Mouse (Mus musculus) limb, embryonic 14.5 days (tissue): Measurements from ENCODE around the gene Elk4. TPM values are rescaled to one million over a fixed set of nuclear protein-coding genes. Genes with fewer than 3 reads are reported as not detected.

Experiments
- ATAC-seq: fragments of 200-750 bp; cut with Nextera tagmentation; 2 replicates; pipeline ENCODE4 v1.8.0; 2017; ENCODE audit warnings: low read depth, moderate number of reproducible peaks, moderate TSS enrichment; ENCODE audit not compliant: low FRiP score
- DNase-seq: peaks from one replicate; pipeline ENCODE4 v3.0.0-alpha.2; 2015; ENCODE audit warnings: low spot score
- H3K27ac ChIP-seq: fragments of 300-500 bp; sonication (generic); replicated peaks from 2 replicates; pipeline ENCODE4 v1.5.1; 2014; ENCODE audit warnings: low read depth, mild to moderate bottlenecking, low read length, moderate library complexity, mixed read lengths
- H3K27me3 ChIP-seq: fragments of 300-500 bp; sonication (generic); 2 replicates; pipeline ENCODE4 v1.6.1; 2014; ENCODE audit warnings: low read length, mixed read lengths; ENCODE audit not compliant: control insufficient read depth, insufficient read depth
- H3K36me3 ChIP-seq: fragments of 300-500 bp; sonication (generic); 2 replicates; pipeline ENCODE4 v1.6.1; 2014; ENCODE audit warnings: mild to moderate bottlenecking, low read length, moderate library complexity, mixed read lengths; ENCODE audit not compliant: control insufficient read depth, insufficient read depth
- H3K4me1 ChIP-seq: fragments of 300-500 bp; sonication (generic); 2 replicates; pipeline ENCODE4 v1.6.1; 2014; ENCODE audit warnings: antibody characterized with exemption, low read length, mixed read lengths; ENCODE audit not compliant: control insufficient read depth, insufficient read depth
- H3K4me2 ChIP-seq: fragments of 300-500 bp; sonication (generic); replicated peaks from 2 replicates; pipeline ENCODE4 v1.6.1; 2014; ENCODE audit warnings: low read depth, mild to moderate bottlenecking, low read length, moderate library complexity; ENCODE audit not compliant: severe bottlenecking
- H3K4me3 ChIP-seq: fragments of 300-500 bp; sonication (generic); replicated peaks from 2 replicates; pipeline ENCODE4 v1.5.1; 2014; ENCODE audit warnings: low read length
- H3K9ac ChIP-seq: fragments of 300-500 bp; sonication (generic); 2 replicates; pipeline ENCODE4 v1.6.1; 2014; ENCODE audit warnings: mild to moderate bottlenecking, low read depth, low read length, moderate library complexity; ENCODE audit not compliant: severe bottlenecking
- H3K9me3 ChIP-seq: fragments of 300-500 bp; sonication (generic); 2 replicates; pipeline ENCODE4 v1.6.1; 2016; ENCODE audit warnings: low read length; ENCODE audit not compliant: control insufficient read depth
- POLR2A ChIP-seq: fragments of 200-500 bp; IDR thresholded peaks from 2 replicates; pipeline ENCODE4 v1.8.0; 2012; ENCODE audit warnings: inconsistent platforms, mild to moderate bottlenecking, moderate library complexity, borderline replicate concordance; ENCODE audit not compliant: insufficient read depth, insufficient read length; ENCODE audit errors: extremely low read depth
- WGBS: fragments of 180-500 bp; shearing (Covaris S2); extraction: QIAGEN DNeasy Blood & Tissue Kit; methylation state at CpG from one replicate; pipeline ENCODE4 v1.1.7; 2014; 5-methylcytosine and 5-hydroxymethylcytosine counted together
- polyA plus RNA-seq, 2 experiments: library from polyadenylated mRNA; depleted of rRNA in 1 of 2; stranded (reverse) in 1 of 2; unstranded in 1 of 2; fragments of >200 nt; fragmentation: Nextera tagmentation in 1 of 2; extraction: Ambion mirVana in 1 of 2; gene quantifications; 2 replicates each; pipeline versions ENCODE4 v1.2.1 to v1.2.3; 2012 to 2014

Elk4 gene
- polyA plus RNA-seq, 2 experiments, result 30.0 to 36.6 TPM

DNA sequence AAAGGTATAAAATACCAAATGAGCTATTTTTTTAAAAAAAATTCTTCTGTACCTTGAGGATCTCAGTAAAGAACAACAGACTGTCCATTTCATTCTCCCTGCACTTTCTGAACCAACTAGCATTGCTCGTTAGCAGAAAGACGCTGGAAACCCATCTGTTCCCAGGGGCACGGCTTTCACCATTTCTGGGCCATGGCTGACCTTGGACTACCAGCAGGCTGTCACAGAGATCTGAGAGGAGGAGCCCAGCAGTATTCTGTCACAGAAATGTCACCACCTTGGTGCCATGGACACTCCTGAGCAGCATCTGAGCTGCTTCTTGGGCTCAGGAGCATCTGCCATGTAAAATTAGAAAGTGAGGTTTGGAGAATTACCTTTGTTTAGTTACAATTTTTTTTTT lies 30.3 kb downstream of the Elk4 start:
- H3K9me3 ChIP-seq, result no peaks in the 10 kb centered on the region
- ATAC-seq, result no peak
- no peak overlapping the region for H3K4me3 ChIP-seq
- no peaks in the 10 kb centered on the region for H3K27me3 ChIP-seq
- no peak for TF ChIP-seq POLR2A
- DNase-seq, result no peak
- peaks cover 3% of the 10 kb centered on the region; the same call in 1 of the 2 replicates for H3K36me3 ChIP-seq
- no peak overlapping the region for H3K9ac ChIP-seq
- 67% methylated on average over 3 of the region's 3 CpGs for WGBS
- no peak overlapping the region for H3K4me2 ChIP-seq
- H3K27ac ChIP-seq, result no peak overlapping the region
- 0 out of 2 replicates have a peak, but pooled peaks cover 6% of the 10 kb centered on the region for H3K4me1 ChIP-seq

GRCm38 (mm10) chr1:132038753-132039152 lies 31.3 kb downstream of the Elk4 start:
- WGBS, result 84% methylated on average over 5 of the region's 5 CpGs
- H3K27ac ChIP-seq, result no peak overlapping the region
- no peak overlapping the region for H3K4me2 ChIP-seq
- no peak overlapping the region for H3K4me3 ChIP-seq
- no peaks in the 10 kb centered on the region for H3K9me3 ChIP-seq
- no peak overlapping the region for H3K9ac ChIP-seq
- H3K4me1 ChIP-seq, result 0 out of 2 replicates have a peak, but pooled peaks cover 6% of the 10 kb centered on the region
- peaks cover 2% of the 10 kb centered on the region; the same call in 1 of the 2 replicates for H3K36me3 ChIP-seq
- TF ChIP-seq POLR2A, result no peak
- no peaks in the 10 kb centered on the region for H3K27me3 ChIP-seq
- ATAC-seq (no peak), DNase-seq (no peak)

GRCm38 (mm10) chr1:132040201-132040621 lies 32.8 kb downstream of the Elk4 start:
- 0 out of 2 replicates have a peak, but pooled peaks cover 6% of the 10 kb centered on the region for H3K4me1 ChIP-seq
- H3K27me3 ChIP-seq, result no peaks in the 10 kb centered on the region
- 62% methylated on average over 9 of the region's 9 CpGs for WGBS
- H3K36me3 ChIP-seq, result no peaks in the 10 kb centered on the region; the same call in 1 of the 2 replicates
- no peaks in the 10 kb centered on the region for H3K9me3 ChIP-seq
- H3K4me3 ChIP-seq, result no peak overlapping the region
- ATAC-seq, result no peak
- no peak for TF ChIP-seq POLR2A
- H3K4me2 ChIP-seq, result no peak overlapping the region
- no peak for DNase-seq
- H3K9ac ChIP-seq, result no peak overlapping the region
- peak overlapping the region; percentile 33; the same call in 1 of the 2 replicates for H3K27ac ChIP-seq

- Histone ChIP-seq H3K27me3 (no peaks in the 10 kb centered on the region), H3K36me3 (no peaks in the 10 kb centered on the region), H3K4me2 (no peak overlapping the region), H3K4me3 (no peak overlapping the region), H3K27ac (no peak overlapping the region), H3K4me1 (0 out of 2 replicates have a peak, but pooled peaks cover 6% of the 10 kb centered on the region), H3K9me3 (no peaks in the 10 kb centered on the region), H3K9ac (no peak overlapping the region)
- ATAC-seq, result no peak
- no peak for TF ChIP-seq POLR2A
- no peak for DNase-seq
- WGBS, result 76% methylated on average over 4 of the region's 4 CpGs
Observed at GRCm38 (mm10) chr1:132043759-132044158, 36.4 kb downstream of the Elk4 start.

- H3K36me3 ChIP-seq, result no peaks in the 10 kb centered on the region
- no peak overlapping the region for H3K9ac ChIP-seq
- H3K4me2 ChIP-seq, result no peak overlapping the region
- DNase-seq (peak; percentile 68), ATAC-seq (0 out of 2 replicates have a peak, but pooled peaks have one; percentile 63)
- no peaks in the 10 kb centered on the region for H3K4me1 ChIP-seq
- H3K4me3 ChIP-seq, result no peak overlapping the region
- no peak overlapping the region for H3K27ac ChIP-seq
- 31% methylated on average over 15 of the region's 15 CpGs for WGBS
- H3K9me3 ChIP-seq, result no peaks in the 10 kb centered on the region
- TF ChIP-seq POLR2A, result no peak
- H3K27me3 ChIP-seq, result no peaks in the 10 kb centered on the region
Observed at GRCm38 (mm10) chr1:132046143-132046735, 38.8 kb downstream of the Elk4 start.
